Mouse (Mus musculus) myocyte (in vitro differentiated cells): ENCODE results near the gene Glrx.

Experiments used
- CEBPB ChIP-seq: IDR thresholded peaks from 2 replicates; pipeline ENCODE4 v1.6.1; 2011; ENCODE audit warnings: mild to moderate bottlenecking, moderate library complexity; ENCODE audit not compliant: poor library complexity, insufficient read depth, severe bottlenecking
- E2F4 ChIP-seq: IDR thresholded peaks from one replicate; pipeline ENCODE4 v1.6.1; 2011; ENCODE audit warnings: mild to moderate bottlenecking, control low read depth, moderate library complexity; ENCODE audit not compliant: insufficient read depth
- MAX ChIP-seq: IDR thresholded peaks from one replicate; pipeline ENCODE4 v1.6.1; 2011; ENCODE audit warnings: low read depth, mild to moderate bottlenecking, control low read depth
- MYOD1 ChIP-seq, 3 experiments: IDR thresholded peaks; one replicate each; pipeline ENCODE4 v1.6.1; 2011; ENCODE audit warnings: control low read depth in 2 of 3, low read depth in 2 of 3, mild to moderate bottlenecking in 2 of 3, moderate library complexity in 1 of 3; ENCODE audit not compliant: insufficient read length in 2 of 3, control insufficient read depth in 1 of 3
- MYOG ChIP-seq, 3 experiments: IDR thresholded peaks; one replicate each; pipeline ENCODE4 v1.6.1; 2011; ENCODE audit warnings: control low read depth in 2 of 3, low read depth in 2 of 3, mild to moderate bottlenecking in 2 of 3; ENCODE audit not compliant: insufficient read length in 2 of 3, control insufficient read depth in 1 of 3, insufficient read depth in 1 of 3
- POLR2A ChIP-seq: IDR thresholded peaks from one replicate; pipeline ENCODE4 v1.6.1; 2011; ENCODE audit warnings: low read depth, mild to moderate bottlenecking, control low read depth, moderate library complexity; ENCODE audit not compliant: insufficient read length
- POLR2AphosphoS2 ChIP-seq: IDR thresholded peaks from one replicate; pipeline ENCODE4 v1.6.1; 2011; ENCODE audit warnings: low read depth, control low read depth; ENCODE audit not compliant: insufficient read length
- REST ChIP-seq: IDR thresholded peaks from one replicate; pipeline ENCODE4 v1.6.1; 2011; ENCODE audit warnings: mild to moderate bottlenecking, control low read depth, moderate library complexity; ENCODE audit not compliant: insufficient read depth, insufficient read length
- SRF ChIP-seq: IDR thresholded peaks from one replicate; pipeline ENCODE4 v1.6.1; 2011; ENCODE audit warnings: low read depth; ENCODE audit not compliant: control insufficient read depth, insufficient read length
- TCF12 ChIP-seq: IDR thresholded peaks from one replicate; pipeline ENCODE4 v1.6.1; 2011; ENCODE audit warnings: mild to moderate bottlenecking, control low read depth; ENCODE audit not compliant: poor library complexity, insufficient read depth, severe bottlenecking
- TCF3 ChIP-seq: IDR thresholded peaks from one replicate; pipeline ENCODE4 v1.6.1; 2011; ENCODE audit warnings: low read depth, control low read depth; ENCODE audit not compliant: insufficient read length
- USF1 ChIP-seq: IDR thresholded peaks from one replicate; pipeline ENCODE4 v1.6.1; 2011; ENCODE audit warnings: low read depth, mild to moderate bottlenecking, control low read depth, moderate library complexity

- TF ChIP-seq POLR2A (no peak), TCF12 (no peak), SRF (no peak), REST (no peak), MYOD1 (IDR thresholded peaks at IDR 0.05; ENCODE audit: control insufficient read depth in 1 of 3, insufficient read length in 2 of 3, low read depth in 2 of 3) (no peak), CEBPB (no peak), USF1 (no peak), MAX (no peak), MYOG (IDR thresholded peaks at IDR 0.05; ENCODE audit: control insufficient read depth in 1 of 3, insufficient read depth in 1 of 3, insufficient read length in 2 of 3, low read depth in 2 of 3) (no peak), POLR2AphosphoS2 (no peak), E2F4 (no peak), TCF3 (no peak)
These were observed 2.3 kb downstream of the Glrx start for GRCm38 (mm10) chr13:75841950-75842349.
